In the genomic region with DNA sequence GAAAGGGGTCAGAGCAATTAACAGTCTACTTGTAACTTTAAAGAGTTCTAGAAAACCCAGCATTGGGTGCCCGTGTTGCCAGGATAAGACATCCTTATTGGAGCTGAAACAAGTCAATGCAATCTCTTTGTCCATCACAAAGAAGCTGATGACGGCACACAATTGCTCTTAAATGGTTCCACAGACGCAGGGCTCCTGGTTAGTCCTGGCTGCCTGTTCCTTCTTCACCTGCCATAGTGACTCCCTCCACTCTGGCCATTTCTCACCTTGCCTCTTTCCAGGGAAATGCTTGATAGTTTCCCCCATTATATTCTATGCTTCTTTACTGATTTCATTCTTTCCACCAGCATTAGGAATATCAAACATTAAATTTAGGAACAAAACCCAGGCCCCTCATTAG, we compare ENCODE assay signal across 23 mouse cellular contexts. TPM values are rescaled to one million over a fixed set of nuclear protein-coding genes. Genes with fewer than 3 reads are reported as not detected.
DNase-seq lines count a peak whose midpoint lies in the region; ATAC-seq lines count a peak whose summit lies in the region.
"Had no signal": no experiment of that assay in that cellular context is flagged by ENCODE, and none has a peak within 500 bp of the region (broad histone marks: within the 10 kb centered on the region; RNA-seq: fewer than 3 reads in every experiment).

No protein-coding gene starts in this region.

- H3K36me3 ChIP-seq in heart, embryonic 10.5 days, result no peaks in the 10 kb centered on the region
- no peaks in the 10 kb centered on the region for H3K36me3 ChIP-seq in midbrain, embryonic 11.5 days (ENCODE audit: control insufficient read depth, insufficient read depth, low read length)
- no peaks in the 10 kb centered on the region for H3K36me3 ChIP-seq in midbrain, embryonic 16.5 days (ENCODE audit: control insufficient read depth, insufficient read depth, low read length)
- H3K36me3 ChIP-seq: G1E had no signal

- DNase-seq in heart, adult 11 months, result peak; percentile 17
- DNase-seq in heart, adult 9 months (ENCODE audit: low spot score in 2 of 2), result no peak
- DNase-seq in heart, embryonic 10.5 days (ENCODE audit: low spot score), result peak; percentile 51
- DNase-seq in heart, postnatal 10 days, result no peak
- DNase-seq in midbrain, embryonic 11.5 days (ENCODE audit: low spot score, missing footprints), result peak; percentile 54
- DNase-seq: adrenal gland, adult 2 months; adrenal gland, adult 8-10 months; adrenal gland, postnatal 10 days; adrenal gland, postnatal 14 days; adrenal gland, postnatal 25 days; adrenal gland, postnatal 36 days; B cell, adult 2 months; cerebellum, adult 11 months; cerebellum, adult 11-12 months; cerebellum, adult 18-20 months had no signal

- H3K27me3 ChIP-seq in heart, embryonic 10.5 days (ENCODE audit: insufficient read depth, poor library complexity, severe bottlenecking), result no peaks in the 10 kb centered on the region
- no peaks in the 10 kb centered on the region for H3K27me3 ChIP-seq in midbrain, embryonic 11.5 days (ENCODE audit: control insufficient read depth, insufficient read depth, low read length)
- no peaks in the 10 kb centered on the region for H3K27me3 ChIP-seq in midbrain, embryonic 16.5 days (ENCODE audit: control insufficient read depth, insufficient read depth, low read depth, low read length)
- H3K27me3 ChIP-seq: CH12.LX had no signal

- no peak for ATAC-seq in midbrain, embryonic 11.5 days (ENCODE audit: low FRiP score)
- ATAC-seq in midbrain, embryonic 16.5 days, result no peak
- ATAC-seq: activated CD4-positive, CD25-positive, alpha-beta regulatory T cell, adult 4 months; CD4-positive, CD25-positive, alpha-beta regulatory T cell, adult 4 months; Patski had no signal

- no peak overlapping the region for H3K4me3 ChIP-seq in heart, embryonic 10.5 days
- H3K4me3 ChIP-seq in midbrain, embryonic 11.5 days (ENCODE audit: low read depth, low read length), result no peak overlapping the region
- H3K4me3 ChIP-seq in midbrain, embryonic 16.5 days (ENCODE audit: low read depth, low read length), result no peak overlapping the region

- no peaks in the 10 kb centered on the region for H3K9me3 ChIP-seq in heart, embryonic 10.5 days
- no peaks in the 10 kb centered on the region for H3K9me3 ChIP-seq in midbrain, embryonic 11.5 days (ENCODE audit: control insufficient read depth, low read length)
- H3K9me3 ChIP-seq in midbrain, embryonic 16.5 days (replicated peaks; ENCODE audit: control insufficient read depth, low read length, poor library complexity, severe bottlenecking), result no peaks in the 10 kb centered on the region
- H3K9me3 ChIP-seq: G1E had no signal

- H3K4me2 ChIP-seq in midbrain, embryonic 11.5 days, result no peak overlapping the region
- H3K4me2 ChIP-seq in midbrain, embryonic 16.5 days (ENCODE audit: low read length), result no peak overlapping the region

- no peak overlapping the region for H3K27ac ChIP-seq in heart, embryonic 10.5 days
- H3K27ac ChIP-seq in midbrain, embryonic 11.5 days (ENCODE audit: low read depth, low read length), result no peak overlapping the region
- H3K27ac ChIP-seq in midbrain, embryonic 16.5 days (ENCODE audit: low read length), result no peak overlapping the region

- H3K9ac ChIP-seq in midbrain, embryonic 11.5 days (ENCODE audit: low read length), result no peak overlapping the region
- no peak overlapping the region for H3K9ac ChIP-seq in midbrain, embryonic 16.5 days (ENCODE audit: low read depth, low read length)

- WGBS in heart, embryonic 10.5 days, result 71% methylated on average over 3 of the region's 3 CpGs
- WGBS in midbrain, embryonic 11.5 days, result 85% methylated on average over 3 of the region's 3 CpGs
- 79% methylated on average over 3 of the region's 3 CpGs for WGBS in midbrain, embryonic 16.5 days

- H3K4me1 ChIP-seq in heart, embryonic 10.5 days, result no peaks in the 10 kb centered on the region
- H3K4me1 ChIP-seq in midbrain, embryonic 11.5 days (ENCODE audit: control insufficient read depth, insufficient read depth, low read length), result no peaks in the 10 kb centered on the region
- no peaks in the 10 kb centered on the region for H3K4me1 ChIP-seq in midbrain, embryonic 16.5 days (ENCODE audit: control insufficient read depth, insufficient read depth, low read length)

- intact Hi-C loops in heart, postnatal 10 days (cut with DNase I), result no loop called here

RNA-seq across cellular contexts. Expression of a gene that starts 5.2 kb away (rescaled TPM):
- polyA plus RNA-seq in heart, embryonic 10.5 days (2016; fragmentation: Nextera tagmentation; extraction: Ambion mirVana), result 0.08 TPM in 1 of 2 replicates, not detected in the other
- under 1 TPM in 1 of 2 experiments, not detected in 1; 0.27 TPM for total RNA-seq in heart, postnatal 10 days (2021)
- 0.85 and 0.86 TPM in 2 replicates for polyA plus RNA-seq in midbrain, embryonic 11.5 days (2014; fragmentation: Nextera tagmentation; extraction: Ambion mirVana)
- 0.38 and 0.81 TPM in 2 replicates for polyA plus RNA-seq in midbrain, embryonic 16.5 days (2015; fragmentation: Nextera tagmentation; extraction: Ambion mirVana)
- total RNA-seq: CH12.LX, ES-E14, MEL had no signal
- polyA plus RNA-seq: activated CD4-positive, CD25-positive, alpha-beta regulatory T cell, adult 4 months; CD4-positive, CD25-positive, alpha-beta regulatory T cell, adult 4 months had no signal

RNA-seq across cellular contexts. Expression of a gene that starts 57.9 kb away (rescaled TPM):
- polyA plus RNA-seq in heart, embryonic 10.5 days (2016; fragmentation: Nextera tagmentation; extraction: Ambion mirVana), result 1.7 and 2.8 TPM in 2 replicates
- 10 to 100 TPM; 33.4 to 41.8 TPM for total RNA-seq in heart, postnatal 10 days (2021)
- 26.5 and 30.8 TPM in 2 replicates for polyA plus RNA-seq in midbrain, embryonic 11.5 days (2014; fragmentation: Nextera tagmentation; extraction: Ambion mirVana)
- polyA plus RNA-seq in midbrain, embryonic 16.5 days (2015; fragmentation: Nextera tagmentation; extraction: Ambion mirVana), result 23.0 and 32.3 TPM in 2 replicates
- total RNA-seq: CH12.LX had no signal
- polyA plus RNA-seq: G1E had no signal

Comparison
In these comparisons a context has a peak if more than half of its experiments do, and no peak if none do; other contexts are left out.
1. DNase-seq: peak in heart, adult 11 months (single experiment), heart, embryonic 10.5 days (single experiment) and midbrain, embryonic 11.5 days (single experiment); none in heart, adult 9 months (0 of 2) and heart, postnatal 10 days (0 of 2).